Mouse (Mus musculus): ENCODE measurements around the gene Fank1. TPM values are rescaled to one million over a fixed set of nuclear protein-coding genes. Genes with fewer than 3 reads are reported as not detected.
"Not testable (repeated sequence)": the region's sequence is repeated elsewhere in the genome, so short reads cannot be mapped to it uniquely, and the experiment has no call there.

The Fank1 gene
- total RNA-seq, 2 experiments from 2014 or later: not detected

DNA sequence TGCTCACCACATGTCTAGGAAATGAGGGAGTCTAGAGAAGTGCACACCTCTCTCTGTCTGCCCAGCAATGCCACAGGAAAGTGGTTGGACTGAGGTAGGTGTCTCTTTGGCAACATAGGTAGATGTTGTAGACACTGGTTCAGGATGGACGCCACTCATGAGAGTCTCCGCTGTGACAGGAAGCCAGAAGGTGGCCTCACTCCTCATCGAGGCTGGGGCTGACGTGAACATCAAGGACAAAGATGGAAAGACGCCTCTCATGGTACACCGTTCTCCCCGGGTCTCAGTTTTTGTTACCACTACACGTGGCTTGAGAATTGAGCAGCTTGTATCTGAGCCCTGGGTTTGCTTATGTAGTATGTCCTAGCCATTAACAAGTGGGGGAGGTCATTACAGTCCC lies 103.1 kb downstream of the Fank1 start:
- no peak for ATAC-seq (replicated peaks; ENCODE audit: low FRiP score, low TSS enrichment, poor library complexity, severe bottlenecking)

GRCm38 (mm10) chr7:133884759-133885431 lies 108.2 kb downstream of the Fank1 start:
- not testable (repeated sequence) for ATAC-seq (replicated peaks; ENCODE audit: low FRiP score, low TSS enrichment, poor library complexity, severe bottlenecking)

DNA sequence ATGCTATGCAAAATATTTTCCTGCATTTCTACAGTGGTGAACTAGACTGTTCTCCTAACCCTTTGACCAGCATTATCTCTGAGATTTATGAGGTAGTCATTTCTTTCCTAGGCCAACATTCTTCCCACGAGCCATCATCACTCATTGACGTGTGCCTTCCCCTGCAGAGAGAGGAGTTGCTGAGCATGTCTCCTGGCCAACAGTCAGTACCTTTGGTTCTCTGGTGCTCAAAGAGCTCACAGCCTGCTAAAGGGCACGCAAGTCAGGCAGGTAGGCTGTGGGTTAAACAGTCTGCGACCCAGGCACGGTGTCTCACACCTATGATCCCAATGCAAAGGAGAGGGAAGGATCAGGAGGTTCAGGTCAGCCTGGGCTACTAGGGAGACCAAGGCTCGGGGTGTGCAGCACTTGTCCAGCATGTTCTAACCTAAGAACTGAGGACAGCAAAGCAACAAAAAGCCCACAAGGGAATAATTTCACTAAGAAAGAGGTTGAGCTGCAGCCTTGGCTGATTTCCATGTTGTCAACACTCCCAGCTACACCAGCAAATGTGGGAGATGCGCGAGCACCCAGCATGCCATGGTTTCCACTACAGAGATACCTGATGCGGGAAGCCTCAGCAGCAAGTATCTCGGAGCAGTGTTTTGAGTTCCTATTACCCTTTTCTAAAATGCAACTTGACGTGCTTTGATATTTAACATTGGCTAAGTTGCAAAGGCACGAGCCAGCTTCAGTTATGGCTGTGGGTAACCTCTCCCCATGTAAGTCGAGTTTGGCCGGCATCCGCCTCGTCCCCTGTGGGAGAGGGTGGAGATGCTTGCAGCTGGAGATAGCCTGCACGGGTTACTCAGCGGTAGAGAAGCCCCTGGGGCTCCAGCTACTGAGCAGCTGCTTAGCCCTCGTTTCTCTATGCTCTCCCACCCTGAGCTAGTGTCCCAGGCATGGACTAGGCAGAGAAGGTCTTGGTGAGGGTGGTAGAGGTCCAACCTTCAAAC lies 112.6 kb downstream of the Fank1 start:
- ATAC-seq (replicated peaks; ENCODE audit: low FRiP score, low TSS enrichment, poor library complexity, severe bottlenecking): no peak

DNA sequence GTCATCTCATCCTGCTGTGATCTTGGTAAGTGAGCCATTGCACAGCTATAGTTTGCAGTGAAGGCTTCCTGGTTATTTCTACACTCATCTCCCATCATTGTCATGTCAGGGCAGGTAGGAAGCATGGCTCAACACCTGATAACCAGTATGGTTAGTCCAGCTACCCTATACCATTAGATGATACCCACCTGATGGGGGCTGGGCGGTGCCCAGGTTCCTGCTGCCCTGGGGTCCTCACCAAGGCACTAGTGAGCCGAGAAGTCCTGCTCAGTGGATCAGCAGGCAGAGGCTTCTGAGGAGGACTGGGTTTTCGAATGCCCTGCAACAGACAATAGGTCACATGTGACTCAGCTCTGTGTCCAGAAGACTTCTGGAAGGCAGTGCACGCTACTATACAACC lies 113.3 kb downstream of the Fank1 start:
- no peak for ATAC-seq (replicated peaks; ENCODE audit: low FRiP score, low TSS enrichment, poor library complexity, severe bottlenecking)

DNA sequence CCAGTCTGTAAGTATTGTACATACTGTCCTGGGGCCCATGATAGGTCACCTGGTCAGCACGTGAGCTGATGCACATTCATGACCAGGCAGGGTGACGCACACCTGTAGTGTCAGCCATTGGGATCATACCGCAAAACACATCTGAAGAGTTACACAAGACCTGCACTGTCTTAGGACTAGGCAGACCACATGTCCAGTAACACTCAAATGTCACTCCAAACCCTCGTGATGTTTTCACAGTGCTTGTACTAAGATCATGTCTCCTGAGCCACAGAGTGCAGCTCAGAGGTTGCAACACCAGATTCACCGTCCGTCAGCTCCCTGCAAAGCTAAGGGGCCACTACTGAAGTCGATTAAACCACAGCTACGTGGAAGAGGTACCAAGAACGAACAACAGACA lies 114.6 kb downstream of the Fank1 start:
- no peak for ATAC-seq (replicated peaks; ENCODE audit: low FRiP score, low TSS enrichment, poor library complexity, severe bottlenecking)

- ATAC-seq (replicated peaks; ENCODE audit: low FRiP score, low TSS enrichment, poor library complexity, severe bottlenecking): no peak
These were observed 115.1 kb downstream of the Fank1 start for GRCm38 (mm10) chr7:133891796-133892195.

GRCm38 (mm10) chr7:133899391-133899790 lies 122.7 kb downstream of the Fank1 start:
- ATAC-seq (replicated peaks; ENCODE audit: low FRiP score, low TSS enrichment, poor library complexity, severe bottlenecking): no peak

- ATAC-seq (replicated peaks; ENCODE audit: low FRiP score, low TSS enrichment, poor library complexity, severe bottlenecking): no peak
These were observed 132.3 kb downstream of the Fank1 start for GRCm38 (mm10) chr7:133908966-133909365.

- no peak for ATAC-seq (replicated peaks; ENCODE audit: low FRiP score, low TSS enrichment, poor library complexity, severe bottlenecking)
These were observed 133.2 kb downstream of the Fank1 start for GRCm38 (mm10) chr7:133909833-133910375.

DNA sequence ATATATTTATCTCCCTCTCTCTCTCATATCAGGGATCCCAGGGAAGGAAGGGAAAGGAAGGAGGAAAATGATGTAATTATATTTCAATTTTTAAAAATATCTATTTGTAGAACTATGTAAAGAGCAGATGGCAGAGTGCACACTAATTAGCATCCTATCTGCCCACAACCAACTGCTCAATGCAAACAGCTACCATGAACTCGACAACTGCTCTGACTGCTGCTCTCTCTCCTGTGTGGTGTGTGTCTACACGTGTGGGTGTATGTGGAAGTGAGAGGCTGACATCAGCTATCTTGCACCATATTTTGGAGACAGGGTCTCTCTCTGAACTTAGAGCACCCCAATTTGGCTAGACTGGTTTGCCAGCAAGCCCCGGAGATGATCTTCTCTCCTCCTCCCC lies 135.2 kb downstream of the Fank1 start:
- ATAC-seq (replicated peaks; ENCODE audit: low FRiP score, low TSS enrichment, poor library complexity, severe bottlenecking): no peak

- ATAC-seq (replicated peaks; ENCODE audit: low FRiP score, low TSS enrichment, poor library complexity, severe bottlenecking): no peak
These were observed 139.6 kb downstream of the Fank1 start for GRCm38 (mm10) chr7:133916230-133916629.

DNA sequence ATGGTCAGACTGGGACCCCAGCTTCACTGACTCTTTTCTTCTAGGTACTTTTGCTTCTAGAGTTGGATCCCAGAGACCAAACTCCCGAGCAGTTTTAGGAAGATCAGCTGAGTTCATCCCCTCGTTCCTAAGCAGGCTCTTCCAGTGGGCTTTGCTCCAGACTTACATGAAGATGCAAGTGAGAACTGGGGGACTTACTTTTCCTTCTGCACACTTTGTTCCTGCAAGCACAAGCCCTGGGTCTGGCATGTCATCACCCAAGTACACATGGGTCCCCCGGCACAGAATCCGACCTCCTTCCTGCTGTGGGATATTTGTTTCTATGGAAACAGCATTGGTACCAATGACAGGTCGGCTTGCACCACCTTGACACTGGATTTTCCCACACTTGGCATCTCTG lies 142.6 kb downstream of the Fank1 start:
- ATAC-seq (replicated peaks; ENCODE audit: low FRiP score, low TSS enrichment, poor library complexity, severe bottlenecking): no peak

DNA sequence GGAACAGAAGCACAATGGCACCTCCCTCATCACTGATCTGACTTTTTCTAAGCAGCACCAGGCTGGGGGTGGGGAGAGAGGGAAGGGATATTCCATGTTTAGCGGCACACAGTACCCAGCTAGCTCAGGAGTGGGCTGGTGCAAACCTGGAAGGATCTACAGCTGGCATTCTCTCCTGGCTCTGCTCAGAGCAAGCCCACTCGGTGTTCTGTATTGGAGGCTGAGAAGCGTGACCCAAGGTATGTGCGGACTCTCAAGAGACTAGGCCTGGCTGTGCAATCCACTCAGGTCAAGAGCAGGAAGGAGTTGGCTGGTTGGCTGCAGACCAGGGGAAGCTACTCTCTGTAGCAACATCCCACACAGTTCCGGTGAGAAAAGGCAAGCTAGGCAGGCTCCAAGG lies 143.3 kb downstream of the Fank1 start:
- ATAC-seq (replicated peaks; ENCODE audit: low FRiP score, low TSS enrichment, poor library complexity, severe bottlenecking): no peak

- no peak for ATAC-seq (replicated peaks; ENCODE audit: low FRiP score, low TSS enrichment, poor library complexity, severe bottlenecking)
These were observed 144.1 kb downstream of the Fank1 start for GRCm38 (mm10) chr7:133920724-133921123.

DNA sequence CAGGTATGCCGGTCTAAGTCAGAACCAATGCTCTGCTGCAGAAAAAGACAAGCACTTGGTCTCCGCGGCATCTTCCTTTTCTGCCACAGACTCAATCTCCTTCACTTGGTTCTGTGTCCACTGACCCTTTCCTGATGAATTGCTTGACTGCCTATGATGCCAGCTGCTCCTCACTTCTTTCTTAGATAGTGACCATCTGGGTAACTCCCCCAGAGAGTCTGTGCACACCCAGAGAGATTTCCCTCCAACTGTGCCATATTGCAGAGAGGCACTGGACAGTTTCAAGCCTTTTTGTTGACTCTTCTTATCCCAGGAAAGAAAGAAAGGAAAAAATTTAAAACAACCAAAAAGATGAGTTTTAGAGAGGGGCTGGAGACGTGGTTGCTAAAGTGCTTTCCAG lies 144.6 kb downstream of the Fank1 start:
- no peak for ATAC-seq (replicated peaks; ENCODE audit: low FRiP score, low TSS enrichment, poor library complexity, severe bottlenecking)

DNA sequence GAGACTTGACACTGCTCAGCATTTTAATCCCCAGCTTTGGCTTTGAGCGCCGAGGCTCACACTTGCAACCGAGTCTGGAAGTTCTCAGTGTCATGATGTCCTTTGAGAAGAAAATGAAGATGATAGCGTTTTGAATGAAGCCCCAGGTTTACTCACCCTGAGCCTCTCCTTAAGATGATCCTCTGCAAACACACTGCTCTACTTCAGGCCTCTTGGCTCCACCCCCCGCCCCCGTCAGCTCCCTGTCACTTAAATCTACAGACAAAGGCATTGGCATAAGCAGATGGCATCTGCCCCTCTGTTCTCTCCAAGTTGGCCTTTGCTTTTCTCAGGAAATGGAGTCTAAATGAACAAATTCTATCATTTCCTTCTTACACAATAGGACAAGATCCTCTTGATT lies 147.3 kb downstream of the Fank1 start:
- ATAC-seq (replicated peaks; ENCODE audit: low FRiP score, low TSS enrichment, poor library complexity, severe bottlenecking): no peak; the same call in 1 of the 2 replicates

DNA sequence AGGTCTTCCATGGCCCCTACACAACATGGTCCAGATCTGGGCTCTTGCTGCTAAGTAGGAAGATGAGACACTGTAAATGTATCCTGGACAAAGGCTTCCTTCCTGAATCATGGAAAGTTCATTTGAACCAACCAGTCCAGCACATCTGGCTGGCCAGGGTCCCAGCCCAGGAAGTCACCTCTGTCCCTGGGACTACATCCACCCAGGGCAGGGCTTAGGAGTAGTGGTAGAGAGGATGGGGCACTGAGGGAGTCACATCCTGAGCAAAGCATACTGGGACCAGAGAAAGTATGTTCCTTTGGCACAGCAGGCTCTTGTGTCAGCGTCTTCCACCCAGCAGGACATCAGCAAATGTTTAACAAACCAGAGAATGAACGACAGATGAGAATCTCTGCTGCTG lies 149.1 kb downstream of the Fank1 start:
- no peak for ATAC-seq (replicated peaks; ENCODE audit: low FRiP score, low TSS enrichment, poor library complexity, severe bottlenecking)

GRCm38 (mm10) chr7:133928981-133929380 lies 152.3 kb downstream of the Fank1 start:
- no peak for ATAC-seq (replicated peaks; ENCODE audit: low FRiP score, low TSS enrichment, poor library complexity, severe bottlenecking)
